9 mouse cellular contexts compared by ENCODE assay signal in genomic region chr13:55361145-55361544, GRCm38 (mm10). TPM values are rescaled to one million over a fixed set of nuclear protein-coding genes. Genes with fewer than 3 reads are reported as not detected.
DNase-seq lines count a peak whose midpoint lies in the region; ATAC-seq and TF ChIP-seq lines count a peak whose summit lies in the region.
"Had no signal": no experiment of that assay in that cellular context is flagged by ENCODE, and none has a peak within 500 bp of the region (broad histone marks: within the 10 kb centered on the region; RNA-seq: fewer than 3 reads in every experiment).

No protein-coding gene starts in this region.

- no peak for TF ChIP-seq POLR2A in small intestine, adult 2 months (IDR thresholded peaks at IDR 0.05; ENCODE audit: low read depth, low read length)

- no peaks in the 10 kb centered on the region for H3K9me3 ChIP-seq in lung, embryonic 16.5 days (ENCODE audit: control insufficient read depth, low read length)
- no peaks in the 10 kb centered on the region for H3K9me3 ChIP-seq in forebrain, embryonic 10.5 days
- H3K9me3 ChIP-seq in limb, embryonic 12.5 days = no peaks in the 10 kb centered on the region

- H3K4me1 ChIP-seq in lung, embryonic 16.5 days (replicated peaks; ENCODE audit: control insufficient read depth, insufficient read depth, low read length) = peaks cover 14% of the 10 kb centered on the region
- H3K4me1 ChIP-seq in forebrain, embryonic 10.5 days = peaks cover 19% of the 10 kb centered on the region
- H3K4me1 ChIP-seq in limb, embryonic 12.5 days (replicated peaks) = peaks cover 14% of the 10 kb centered on the region
- H3K4me1 ChIP-seq in small intestine, adult 2 months (ENCODE audit: control insufficient read depth, insufficient read depth, insufficient read length, low read length) = peaks cover 11% of the 10 kb centered on the region

- peak overlapping the region; percentile 98 for H3K4me3 ChIP-seq in lung, embryonic 16.5 days (ENCODE audit: low read length)
- peak overlapping the region; percentile 97 for H3K4me3 ChIP-seq in forebrain, embryonic 10.5 days
- peak overlapping the region; percentile 95 for H3K4me3 ChIP-seq in limb, embryonic 12.5 days (replicated peaks)
- H3K4me3 ChIP-seq in small intestine, adult 2 months (ENCODE audit: low read depth, low read length) = peak overlapping the region; percentile 39

- no peak for ATAC-seq in lung, embryonic 16.5 days (ENCODE audit: low read depth)
- ATAC-seq in limb, embryonic 12.5 days (ENCODE audit: insufficient number of reproducible peaks, insufficient read depth, low FRiP score, low TSS enrichment, low read depth) = no peak
- ATAC-seq: activated CD4-positive, CD25-positive, alpha-beta regulatory T cell, adult 4 months had no signal

- peaks cover 11% of the 10 kb centered on the region for H3K36me3 ChIP-seq in lung, embryonic 16.5 days (ENCODE audit: control insufficient read depth, insufficient read depth, low read length)
- peaks cover 51% of the 10 kb centered on the region for H3K36me3 ChIP-seq in forebrain, embryonic 10.5 days (replicated peaks)
- peaks cover 48% of the 10 kb centered on the region for H3K36me3 ChIP-seq in limb, embryonic 12.5 days
- H3K36me3 ChIP-seq in small intestine, adult 2 months (ENCODE audit: control insufficient read depth, insufficient read depth, low read length) = peaks cover 32% of the 10 kb centered on the region

- H3K4me2 ChIP-seq in lung, embryonic 16.5 days (ENCODE audit: low read depth, low read length) = peak overlapping the region; percentile 91
- peak overlapping the region; percentile 91 for H3K4me2 ChIP-seq in limb, embryonic 12.5 days

- no peaks in the 10 kb centered on the region for H3K27me3 ChIP-seq in lung, embryonic 16.5 days (ENCODE audit: control insufficient read depth, insufficient read depth, low read depth, low read length)
- no peaks in the 10 kb centered on the region for H3K27me3 ChIP-seq in forebrain, embryonic 10.5 days (ENCODE audit: poor library complexity, severe bottlenecking)
- H3K27me3 ChIP-seq in limb, embryonic 12.5 days = no peaks in the 10 kb centered on the region
- no peaks in the 10 kb centered on the region for H3K27me3 ChIP-seq in small intestine, adult 2 months (ENCODE audit: control insufficient read depth, insufficient read depth, low read length)

- H3K27ac ChIP-seq in lung, embryonic 16.5 days (ENCODE audit: low read length) = no peak overlapping the region
- no peak overlapping the region for H3K27ac ChIP-seq in forebrain, embryonic 10.5 days
- no peak overlapping the region for H3K27ac ChIP-seq in limb, embryonic 12.5 days
- H3K27ac ChIP-seq in small intestine, adult 2 months (ENCODE audit: insufficient read depth, low read depth, low read length) = no peak overlapping the region

- no peak for DNase-seq in lung, adult 18-20 months
- DNase-seq in forebrain, embryonic 10.5 days (ENCODE audit: extremely low spot score, low spot score) = no peak
- no peak for DNase-seq in thymus, postnatal 14 days
- no peak for DNase-seq in spleen, postnatal 10 days (ENCODE audit: low spot score in 2 of 2)
- DNase-seq in spleen, postnatal 36 days (ENCODE audit: low spot score in 2 of 2) = no peak

- no peak for TF ChIP-seq CTCF in small intestine, adult 2 months (IDR thresholded peaks at IDR 0.05; ENCODE audit: extremely low read depth, insufficient read length, insufficient replicate concordance, low read depth, low read length)

- H3K9ac ChIP-seq in lung, embryonic 16.5 days (ENCODE audit: low read length) = peak overlapping the region; percentile 13; the same call in 1 of the 2 replicates
- no peak overlapping the region for H3K9ac ChIP-seq in limb, embryonic 12.5 days (replicated peaks)

RNA-seq across cellular contexts. Expression of gene Lman2, which starts 1.4 kb away (rescaled TPM):
- 101 and 103 TPM in 2 replicates for polyA plus RNA-seq in lung, embryonic 16.5 days (2015; fragmentation: Nextera tagmentation; extraction: Ambion mirVana)
- polyA plus RNA-seq in forebrain, embryonic 10.5 days (2016; fragmentation: Nextera tagmentation; extraction: Ambion mirVana) = 97.8 and 100 TPM in 2 replicates
- 92.9 and 99.8 TPM in 2 replicates for polyA plus RNA-seq in limb, embryonic 12.5 days (2016; fragmentation: Nextera tagmentation; extraction: Ambion mirVana)
- 63.0 and 107 TPM in 2 replicates for polyA plus RNA-seq in small intestine, adult 2 months (2012; rRNA removed)

RNA-seq across cellular contexts. Expression of gene Rgs14, which starts 8.4 kb away (rescaled TPM):
- 1.4 and 2.1 TPM in 2 replicates for polyA plus RNA-seq in lung, embryonic 16.5 days (2015; fragmentation: Nextera tagmentation; extraction: Ambion mirVana)
- polyA plus RNA-seq in forebrain, embryonic 10.5 days (2016; fragmentation: Nextera tagmentation; extraction: Ambion mirVana) = 0.34 and 0.58 TPM in 2 replicates
- polyA plus RNA-seq in limb, embryonic 12.5 days (2016; fragmentation: Nextera tagmentation; extraction: Ambion mirVana) = 0.82 and 1.2 TPM in 2 replicates
- polyA plus RNA-seq in small intestine, adult 2 months (2012; rRNA removed) = 5.9 and 14.6 TPM in 2 replicates

RNA-seq across cellular contexts. Expression of gene Mxd3, which starts 31.5 kb away (rescaled TPM):
- 44.0 and 46.4 TPM in 2 replicates for polyA plus RNA-seq in lung, embryonic 16.5 days (2015; fragmentation: Nextera tagmentation; extraction: Ambion mirVana)
- 23.0 and 28.5 TPM in 2 replicates for polyA plus RNA-seq in forebrain, embryonic 10.5 days (2016; fragmentation: Nextera tagmentation; extraction: Ambion mirVana)
- polyA plus RNA-seq in limb, embryonic 12.5 days (2016; fragmentation: Nextera tagmentation; extraction: Ambion mirVana) = 33.7 and 34.9 TPM in 2 replicates
- 5.1 and 8.5 TPM in 2 replicates for polyA plus RNA-seq in small intestine, adult 2 months (2012; rRNA removed)

RNA-seq across cellular contexts. Expression of gene Slc34a1, which starts 36.8 kb away (rescaled TPM):
- polyA plus RNA-seq in lung, embryonic 16.5 days (2015; fragmentation: Nextera tagmentation; extraction: Ambion mirVana) = not detected in 2 replicates
- not detected in 2 replicates for polyA plus RNA-seq in forebrain, embryonic 10.5 days (2016; fragmentation: Nextera tagmentation; extraction: Ambion mirVana)
- not detected in 2 replicates for polyA plus RNA-seq in limb, embryonic 12.5 days (2016; fragmentation: Nextera tagmentation; extraction: Ambion mirVana)
- polyA plus RNA-seq in small intestine, adult 2 months (2012; rRNA removed) = 0.05 and 0.60 TPM in 2 replicates
- polyA plus RNA-seq: activated CD4-positive, CD25-positive, alpha-beta regulatory T cell, adult 4 months had no signal

RNA-seq across cellular contexts. Expression of gene Rab24, which starts 39.4 kb away (rescaled TPM):
- 76.9 and 84.3 TPM in 2 replicates for polyA plus RNA-seq in lung, embryonic 16.5 days (2015; fragmentation: Nextera tagmentation; extraction: Ambion mirVana)
- polyA plus RNA-seq in forebrain, embryonic 10.5 days (2016; fragmentation: Nextera tagmentation; extraction: Ambion mirVana) = 67.1 and 76.5 TPM in 2 replicates
- polyA plus RNA-seq in limb, embryonic 12.5 days (2016; fragmentation: Nextera tagmentation; extraction: Ambion mirVana) = 108 and 109 TPM in 2 replicates
- 54.9 and 101 TPM in 2 replicates for polyA plus RNA-seq in small intestine, adult 2 months (2012; rRNA removed)

Comparison
In these comparisons a context has a peak if more than half of its experiments do, and no peak if none do; other contexts are left out.
1. H3K4me3 ChIP-seq: peak in every context shown above with its lines; median percentile 98 in lung, embryonic 16.5 days; 97 in forebrain, embryonic 10.5 days; 95 in limb, embryonic 12.5 days; 39 in small intestine, adult 2 months.